Mouse (Mus musculus) gastrocnemius, postnatal 4 days (tissue): ENCODE measurements around the gene Ttll10. TPM values are rescaled to one million over a fixed set of nuclear protein-coding genes. Genes with fewer than 3 reads are reported as not detected.

Source experiments
- DNase-seq, 2 experiments: peaks; one replicate each; pipeline ENCODE4 v3.0.0; 2021 to 2022; ENCODE audit warnings: low spot score in 2 of 2, mixed read lengths in 2 of 2
- total RNA-seq, 2 experiments: library from RNA; stranded (reverse); gene quantifications; 2 replicates each; pipeline ENCODE4 v1.2.3; 2021

Ttll10 gene
- total RNA-seq, 2 experiments from 2014 or later = not detected

- DNase-seq = no peak
Measured at GRCm38 (mm10) chr4:156067256-156067949, 8.2 kb upstream of the Ttll10 start.

- DNase-seq = no peak
Measured at GRCm38 (mm10) chr4:156065156-156065894, 6.1 kb upstream of the Ttll10 start.

GRCm38 (mm10) chr4:156064510-156064897 is 5.3 kb upstream of the Ttll10 start:
- no peak for DNase-seq

- DNase-seq = no peak
Measured at GRCm38 (mm10) chr4:156063861-156064509, 4.8 kb upstream of the Ttll10 start.

GRCm38 (mm10) chr4:156059713-156060112 is 499 bp upstream of the Ttll10 start:
- DNase-seq = no peak

- no peak for DNase-seq
Measured at GRCm38 (mm10) chr4:156058826-156059225, 388 bp downstream of the Ttll10 start.

GRCm38 (mm10) chr4:156057702-156058101 is 1.5 kb downstream of the Ttll10 start:
- DNase-seq = no peak

GRCm38 (mm10) chr4:156055173-156055572 is 4.0 kb downstream of the Ttll10 start:
- DNase-seq = no peak

- no peak for DNase-seq
Measured at GRCm38 (mm10) chr4:156054606-156055005, 4.6 kb downstream of the Ttll10 start.

- DNase-seq = no peak
Measured at GRCm38 (mm10) chr4:156054130-156054529, 5.1 kb downstream of the Ttll10 start.

GRCm38 (mm10) chr4:156053113-156053512 is 6.1 kb downstream of the Ttll10 start:
- DNase-seq = no peak

- DNase-seq = no peak
Measured at GRCm38 (mm10) chr4:156050391-156050980, 8.7 kb downstream of the Ttll10 start.

GRCm38 (mm10) chr4:156049779-156050178 is 9.4 kb downstream of the Ttll10 start:
- DNase-seq = no peak

GRCm38 (mm10) chr4:156044754-156045153 is 14.5 kb downstream of the Ttll10 start:
- no peak for DNase-seq

- DNase-seq = no peak
Measured at GRCm38 (mm10) chr4:156034901-156035300, 24.3 kb downstream of the Ttll10 start.

GRCm38 (mm10) chr4:156034301-156034700 is 24.9 kb downstream of the Ttll10 start:
- DNase-seq = no peak

GRCm38 (mm10) chr4:156033476-156034119 is 25.6 kb downstream of the Ttll10 start:
- DNase-seq = peak in 1 of 2 experiments; percentile 37

- DNase-seq = no peak
Measured at GRCm38 (mm10) chr4:156032856-156033255, 26.4 kb downstream of the Ttll10 start.

- peak; percentile 60 to 80 for DNase-seq
Measured at GRCm38 (mm10) chr4:156031593-156032391, 27.4 kb downstream of the Ttll10 start.

- DNase-seq = no peak
Measured at GRCm38 (mm10) chr4:156031255-156031592, 28.0 kb downstream of the Ttll10 start.
